Mouse (Mus musculus) lung, postnatal 0 days (tissue): ENCODE results near the gene Fbxl12. TPM values are rescaled to one million over a fixed set of nuclear protein-coding genes. Genes with fewer than 3 reads are reported as not detected.

Source experiments
- ATAC-seq: fragments of 200-750 bp; cut with Nextera tagmentation; 2 replicates; pipeline ENCODE4 v1.8.0; 2017; ENCODE audit warnings: moderate library complexity
- DNase-seq: peaks from one replicate; pipeline ENCODE4 v3.0.0-alpha.2; 2016; ENCODE audit warnings: low spot score
- H3K27ac ChIP-seq: fragments of 300-500 bp; sonication (generic); 2 replicates; pipeline ENCODE4 v1.5.1; 2014; ENCODE audit warnings: antibody characterized with exemption, mild to moderate bottlenecking, low read length, mixed read lengths
- H3K27me3 ChIP-seq: fragments of 300-500 bp; sonication (generic); replicated peaks from 2 replicates; pipeline ENCODE4 v1.6.1; 2014; ENCODE audit warnings: low read length, mixed read lengths; ENCODE audit not compliant: insufficient read depth
- H3K36me3 ChIP-seq: fragments of 300-500 bp; sonication (generic); 2 replicates; pipeline ENCODE4 v1.6.1; 2014; ENCODE audit warnings: low read length, mixed read lengths; ENCODE audit not compliant: insufficient read depth
- H3K4me1 ChIP-seq: fragments of 300-500 bp; sonication (generic); 2 replicates; pipeline ENCODE4 v1.6.1; 2014; ENCODE audit warnings: antibody characterized with exemption, low read depth, low read length, mixed read lengths; ENCODE audit not compliant: insufficient read depth
- H3K4me2 ChIP-seq: fragments of 300-500 bp; sonication (generic); replicated peaks from 2 replicates; pipeline ENCODE4 v1.6.1; 2014; ENCODE audit warnings: low read depth, mild to moderate bottlenecking, low read length, moderate library complexity, mixed read lengths
- H3K4me3 ChIP-seq: fragments of 300-500 bp; sonication (generic); 2 replicates; pipeline ENCODE4 v1.5.1; 2014; ENCODE audit warnings: low read depth, low read length
- H3K9ac ChIP-seq: fragments of 300-500 bp; sonication (generic); replicated peaks from 2 replicates; pipeline ENCODE4 v1.6.1; 2014; ENCODE audit warnings: low read depth, mild to moderate bottlenecking
- H3K9me3 ChIP-seq: fragments of 300-500 bp; sonication (generic); 2 replicates; pipeline ENCODE4 v1.6.1; 2016; ENCODE audit warnings: low read length, mixed read lengths
- CTCF ChIP-seq: IDR thresholded peaks from 2 replicates; pipeline ENCODE4 v1.5.1; 2016; ENCODE audit warnings: antibody characterized with exemption, mild to moderate bottlenecking
- EP300 ChIP-seq: IDR thresholded peaks from 2 replicates; pipeline ENCODE4 v1.6.1; 2016; ENCODE audit warnings: antibody characterized with exemption, mild to moderate bottlenecking, control low read depth
- WGBS: fragments of 180-500 bp; shearing (Covaris S2); extraction: QIAGEN DNeasy Blood & Tissue Kit; methylation state at CpG from one replicate; pipeline ENCODE4 v1.1.7; 2014; 5-methylcytosine and 5-hydroxymethylcytosine counted together
- polyA plus RNA-seq: library from polyadenylated mRNA; unstranded; fragments of >200 nt; fragmentation: Nextera tagmentation; extraction: Ambion mirVana; gene quantifications from 2 replicates; pipeline ENCODE4 v1.2.1, GENCODE M21; 2015

Fbxl12 gene
- polyA plus RNA-seq, 1 experiment from 2014 or later, result 19.2 TPM

DNA sequence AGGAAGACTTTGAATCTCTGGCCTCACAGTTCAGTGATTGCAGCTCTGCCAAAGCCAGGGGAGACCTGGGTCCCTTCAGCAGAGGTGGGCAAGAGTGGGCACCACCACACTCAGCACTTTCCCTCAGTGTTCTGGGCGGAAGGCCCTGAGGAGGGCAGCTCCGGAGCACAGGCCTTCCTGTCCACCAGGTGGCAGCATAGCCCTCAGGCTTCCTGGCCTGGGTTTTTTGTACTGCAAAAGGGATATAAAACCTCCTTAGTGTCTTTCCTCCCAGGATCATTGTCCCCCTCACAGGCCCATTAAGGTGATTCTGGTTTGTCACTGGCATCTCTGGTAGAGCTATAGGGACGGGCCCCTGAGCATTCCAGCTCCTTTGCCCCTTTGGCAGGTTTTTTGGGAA, 17.8 kb upstream of the Fbxl12 start:
- no peaks in the 10 kb centered on the region for H3K9me3 ChIP-seq
- H3K9ac ChIP-seq, result no peak overlapping the region
- H3K36me3 ChIP-seq, result peaks cover 17% of the 10 kb centered on the region
- TF ChIP-seq CTCF (peak; percentile 85), EP300 (no peak)
- H3K27me3 ChIP-seq, result no peaks in the 10 kb centered on the region
- no peak overlapping the region for H3K4me2 ChIP-seq
- H3K4me3 ChIP-seq, result no peak overlapping the region
- H3K27ac ChIP-seq, result no peak overlapping the region
- ATAC-seq (no peak), DNase-seq (peak; percentile 63)
- no peaks in the 10 kb centered on the region for H3K4me1 ChIP-seq
- 54% methylated on average over 3 of the region's 3 CpGs for WGBS

- DNase-seq (no peak), ATAC-seq (no peak)
- Histone ChIP-seq H3K4me1 (peaks cover 8% of the 10 kb centered on the region; the same call in 1 of the 2 replicates), H3K27ac (no peak overlapping the region), H3K27me3 (no peaks in the 10 kb centered on the region), H3K4me3 (no peak overlapping the region), H3K4me2 (no peak overlapping the region), H3K9ac (no peak overlapping the region), H3K36me3 (peaks cover 11% of the 10 kb centered on the region), H3K9me3 (no peaks in the 10 kb centered on the region)
- no peak for TF ChIP-seq EP300
- TF ChIP-seq CTCF, result no peak
- WGBS, result 77% methylated on average over 3 of the region's 3 CpGs
Observed at GRCm38 (mm10) chr9:20657546-20657945, 13.0 kb upstream of the Fbxl12 start.

GRCm38 (mm10) chr9:20653859-20654258, 9.3 kb upstream of the Fbxl12 start:
- no peak overlapping the region for H3K9ac ChIP-seq
- no peaks in the 10 kb centered on the region for H3K27me3 ChIP-seq
- no peaks in the 10 kb centered on the region for H3K9me3 ChIP-seq
- no peak overlapping the region for H3K27ac ChIP-seq
- no peak overlapping the region for H3K4me3 ChIP-seq
- DNase-seq (no peak), ATAC-seq (no peak)
- H3K4me1 ChIP-seq, result peaks cover 12% of the 10 kb centered on the region; the same call in 1 of the 2 replicates
- H3K36me3 ChIP-seq, result peaks cover 10% of the 10 kb centered on the region
- TF ChIP-seq EP300 (no peak), CTCF (peak; percentile 19; the same call in 1 of the 2 replicates)
- 88% methylated on average over 3 of the region's 3 CpGs for WGBS
- no peak overlapping the region for H3K4me2 ChIP-seq

GRCm38 (mm10) chr9:20652260-20652658, 7.7 kb upstream of the Fbxl12 start:
- no peaks in the 10 kb centered on the region for H3K27me3 ChIP-seq
- WGBS, result 0% methylated on average over 22 of the region's 25 CpGs
- no peaks in the 10 kb centered on the region for H3K9me3 ChIP-seq
- H3K36me3 ChIP-seq, result peaks cover 6% of the 10 kb centered on the region
- no peak overlapping the region for H3K27ac ChIP-seq
- H3K4me2 ChIP-seq, result peak overlapping the region; percentile 94
- peaks cover 12% of the 10 kb centered on the region; the same call in 1 of the 2 replicates for H3K4me1 ChIP-seq
- peak overlapping the region; percentile 71 for H3K4me3 ChIP-seq
- H3K9ac ChIP-seq, result peak overlapping the region; percentile 70
- TF ChIP-seq CTCF, result no peak
- TF ChIP-seq EP300, result no peak
- no peak for ATAC-seq
- DNase-seq, result no peak

DNA sequence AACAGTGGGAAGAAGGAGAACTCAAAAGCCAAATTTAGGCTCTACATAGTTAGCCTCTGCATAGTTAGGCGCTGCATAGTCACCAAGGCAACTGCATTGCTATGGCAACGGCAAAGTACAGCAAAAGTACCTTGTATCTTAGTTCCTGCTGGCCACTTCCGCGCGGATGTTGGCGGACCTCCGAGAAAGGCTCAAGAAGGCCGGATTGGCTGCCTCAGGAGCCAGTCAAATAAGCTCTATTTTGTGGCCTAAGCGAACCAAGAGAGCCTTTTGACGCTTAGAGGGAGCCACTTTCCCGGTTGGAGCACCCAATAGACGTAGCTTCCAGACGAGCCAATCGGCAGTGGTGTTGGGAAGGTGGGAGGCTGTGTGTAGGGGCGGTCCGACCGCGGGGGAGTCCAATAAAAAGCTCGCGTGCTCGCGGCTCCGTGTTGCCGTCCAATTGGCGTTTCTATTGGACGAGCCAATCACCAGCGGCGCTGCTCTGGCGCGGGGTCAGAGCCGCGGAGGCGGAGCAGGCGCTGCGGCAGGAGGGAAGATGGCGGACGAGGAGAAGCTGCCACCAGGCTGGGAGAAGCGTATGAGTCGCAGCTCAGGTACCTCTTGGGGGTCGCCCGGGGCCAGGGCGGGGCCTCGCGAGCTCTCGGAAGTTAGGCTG, 7.2 kb upstream of the Fbxl12 start, which contains the start of gene Pin1:
Gene Pin1, plus strand, starts transcription at position 494 of the 658 bp plus-strand sequence.
- DNase-seq, result peak; percentile 100
- H3K9ac ChIP-seq, result peak within 1 kb of the TSS; percentile 70
- peak; percentile 100 for ATAC-seq
- H3K4me3 ChIP-seq, result peak within 1 kb of the TSS; percentile 71
- H3K4me2 ChIP-seq, result peak within 1 kb of the TSS; percentile 94
- peaks cover 12% of the 10 kb centered on the region; the same call in 1 of the 2 replicates for H3K4me1 ChIP-seq
- H3K36me3 ChIP-seq, result peaks cover 4% of the 10 kb centered on the region; the same call in 1 of the 2 replicates
- WGBS, result under 1% methylated on average over 45 of the region's 45 CpGs
- H3K27me3 ChIP-seq, result no peaks in the 10 kb centered on the region
- H3K27ac ChIP-seq, result 0 out of 2 replicates have a peak within 1 kb of the TSS, but pooled peaks have one; percentile 0
- no peaks in the 10 kb centered on the region for H3K9me3 ChIP-seq
- TF ChIP-seq EP300 (peak; percentile 57), CTCF (peak; percentile 27; the same call in 1 of the 2 replicates)

GRCm38 (mm10) chr9:20645121-20645520, 554 bp upstream of the Fbxl12 start:
- Histone ChIP-seq H3K27ac (peak overlapping the region; percentile 89), H3K36me3 (no peaks in the 10 kb centered on the region), H3K4me2 (peak overlapping the region; percentile 97), H3K9me3 (no peaks in the 10 kb centered on the region), H3K4me1 (peaks cover 7% of the 10 kb centered on the region), H3K4me3 (peak overlapping the region; percentile 90), H3K27me3 (no peaks in the 10 kb centered on the region), H3K9ac (peak overlapping the region; percentile 83)
- ATAC-seq (no peak), DNase-seq (peak; percentile 36)
- TF ChIP-seq CTCF (no peak), EP300 (no peak)
- WGBS, result 2% methylated on average over 17 of the region's 17 CpGs
